Mouse (Mus musculus): Measurements from ENCODE around the gene Cadm1. TPM values are rescaled to one million over a fixed set of nuclear protein-coding genes. Genes with fewer than 3 reads are reported as not detected.

Cadm1 gene
- polyA plus RNA-seq, 1 experiment from 2014 or later = 207 TPM

DNA sequence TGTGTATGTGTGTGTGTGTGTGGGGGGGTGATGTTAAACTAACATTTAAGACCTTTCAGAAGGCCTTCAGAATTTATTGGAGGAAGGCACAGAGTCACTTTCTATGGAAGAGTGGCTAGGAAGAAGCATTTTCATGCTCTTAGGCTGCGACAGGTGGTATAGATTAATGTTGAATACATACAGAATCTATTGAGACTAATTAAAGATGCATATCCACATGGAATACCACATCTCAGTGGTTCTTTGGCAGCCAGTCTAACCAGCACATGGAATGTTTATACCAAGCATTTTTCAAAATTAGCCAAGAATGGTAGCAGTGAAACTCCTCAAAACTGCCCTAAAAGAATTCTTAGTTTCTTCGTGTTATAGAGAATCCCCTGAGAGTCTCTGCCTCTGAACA is 227.8 kb downstream of the Cadm1 start:
- Histone ChIP-seq H3K9me3 (no peaks in the 10 kb centered on the region), H3K27ac (replicated peaks) (no peak overlapping the region), H3K9ac (no peak overlapping the region), H3K36me3 (no peaks in the 10 kb centered on the region), H3K4me2 (no peak overlapping the region), H3K4me1 (replicated peaks) (peaks cover 55% of the 10 kb centered on the region), H3K4me3 (no peak overlapping the region), H3K27me3 (no peaks in the 10 kb centered on the region)
- no peak for ATAC-seq (ENCODE audit: low FRiP score, low read depth)
- 87% methylated on average over 2 of the region's 2 CpGs for WGBS

DNA sequence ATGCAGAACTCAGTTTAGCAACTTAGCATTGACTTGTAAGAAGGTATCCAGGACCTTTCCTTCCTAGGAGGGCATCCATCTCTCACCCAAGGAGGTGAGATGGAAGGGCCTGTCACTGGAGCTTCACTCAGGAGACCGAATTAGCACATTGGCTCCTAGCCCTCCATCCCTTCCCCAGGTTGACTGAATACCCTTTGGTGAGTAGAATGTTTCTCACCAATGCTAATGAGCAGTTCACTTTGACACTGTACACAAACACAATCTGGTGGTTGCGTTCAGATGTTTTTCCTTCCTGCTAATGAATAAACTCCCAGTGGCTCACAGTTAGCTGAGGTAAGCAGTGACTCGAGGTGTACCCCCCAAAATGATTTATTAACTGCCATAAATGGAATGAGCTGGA is 228.3 kb downstream of the Cadm1 start:
- no peak overlapping the region for H3K27ac ChIP-seq (replicated peaks)
- peaks cover 53% of the 10 kb centered on the region for H3K4me1 ChIP-seq (replicated peaks)
- H3K36me3 ChIP-seq = no peaks in the 10 kb centered on the region
- no peak for ATAC-seq (ENCODE audit: low FRiP score, low read depth)
- H3K4me3 ChIP-seq = no peak overlapping the region
- no peak overlapping the region for H3K4me2 ChIP-seq
- no peak overlapping the region for H3K9ac ChIP-seq
- no peaks in the 10 kb centered on the region for H3K27me3 ChIP-seq
- no peaks in the 10 kb centered on the region for H3K9me3 ChIP-seq
- WGBS = 63% methylated on average over 3 of the region's 3 CpGs

DNA sequence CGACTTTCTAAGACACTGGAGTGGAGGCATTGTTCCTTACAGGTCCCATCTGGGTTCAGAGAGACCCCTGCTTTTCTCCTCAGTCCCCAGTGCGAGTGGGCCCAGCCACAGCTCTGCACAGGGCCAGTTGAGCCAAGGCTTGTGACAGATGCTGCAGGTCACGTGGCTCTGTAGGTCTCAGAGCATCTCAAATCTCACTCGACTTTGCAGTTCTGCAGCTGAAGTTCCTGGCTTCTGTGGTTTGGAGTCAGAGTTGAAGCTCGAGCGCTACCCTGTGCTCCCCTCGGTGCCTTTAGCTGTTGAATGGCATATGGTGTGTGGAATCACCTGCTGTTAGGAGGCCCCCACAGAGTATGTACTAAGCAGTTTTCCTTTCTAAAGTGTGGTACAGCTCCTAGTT is 229.8 kb downstream of the Cadm1 start:
- peak overlapping the region; percentile 25; the same call in 1 of the 2 replicates for H3K27ac ChIP-seq (replicated peaks)
- no peak overlapping the region for H3K4me3 ChIP-seq
- H3K9me3 ChIP-seq = no peaks in the 10 kb centered on the region
- peak; percentile 64; the same call in 1 of the 2 replicates for ATAC-seq (ENCODE audit: low FRiP score, low read depth)
- no peaks in the 10 kb centered on the region for H3K27me3 ChIP-seq
- H3K4me1 ChIP-seq (replicated peaks) = peaks cover 49% of the 10 kb centered on the region
- H3K4me2 ChIP-seq = no peak overlapping the region
- WGBS = 49% methylated on average over 7 of the region's 7 CpGs
- H3K36me3 ChIP-seq = no peaks in the 10 kb centered on the region
- H3K9ac ChIP-seq = no peak overlapping the region

DNA sequence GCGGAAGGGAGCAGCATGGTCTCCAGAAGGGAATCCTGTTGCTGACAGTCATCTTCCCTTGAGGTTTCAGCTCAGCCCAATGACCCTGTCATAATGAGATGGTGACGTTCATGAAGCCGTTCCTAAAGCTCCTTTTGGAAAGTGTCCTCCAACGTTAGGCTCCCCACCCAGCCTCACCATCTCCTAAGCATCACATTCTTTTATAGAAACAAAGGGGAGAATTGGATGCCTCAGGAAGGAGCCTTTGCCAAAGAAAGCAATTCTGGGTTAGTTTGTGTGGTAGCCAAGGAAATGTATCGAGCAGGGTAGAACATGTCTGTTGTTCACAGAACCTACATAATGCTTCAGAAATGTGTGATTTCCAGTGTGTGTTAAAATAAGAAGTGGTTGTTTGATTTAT is 231.6 kb downstream of the Cadm1 start:
- peaks cover 40% of the 10 kb centered on the region for H3K4me1 ChIP-seq (replicated peaks)
- H3K27ac ChIP-seq (replicated peaks) = no peak overlapping the region
- no peak overlapping the region for H3K9ac ChIP-seq
- H3K36me3 ChIP-seq = no peaks in the 10 kb centered on the region
- no peaks in the 10 kb centered on the region for H3K27me3 ChIP-seq
- H3K4me2 ChIP-seq = no peak overlapping the region
- ATAC-seq (ENCODE audit: low FRiP score, low read depth) = no peak
- WGBS = 48% methylated on average over 5 of the region's 5 CpGs
- H3K9me3 ChIP-seq = no peaks in the 10 kb centered on the region
- no peak overlapping the region for H3K4me3 ChIP-seq

DNA sequence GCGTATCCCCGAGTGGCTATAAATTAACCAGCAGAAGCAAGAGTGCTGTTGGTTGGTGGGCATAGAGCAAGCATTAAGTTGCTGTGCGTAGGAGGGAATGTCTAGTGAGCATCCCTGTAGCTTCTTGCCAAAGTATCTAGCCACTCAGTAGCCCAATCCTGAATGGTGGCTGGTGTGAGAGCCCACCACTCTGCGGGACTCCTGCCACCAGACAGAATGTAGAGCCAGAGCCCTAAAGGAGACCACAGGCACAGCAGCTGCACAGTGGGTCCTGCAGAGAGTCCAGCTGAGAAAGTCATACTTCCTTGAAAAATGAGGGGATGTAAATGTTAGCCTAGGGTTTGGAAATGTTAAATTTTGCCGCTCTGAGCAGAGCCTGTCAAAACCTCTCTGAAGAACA is 232.9 kb downstream of the Cadm1 start:
- peaks cover 39% of the 10 kb centered on the region for H3K4me1 ChIP-seq (replicated peaks)
- H3K9ac ChIP-seq = no peak overlapping the region

DNA sequence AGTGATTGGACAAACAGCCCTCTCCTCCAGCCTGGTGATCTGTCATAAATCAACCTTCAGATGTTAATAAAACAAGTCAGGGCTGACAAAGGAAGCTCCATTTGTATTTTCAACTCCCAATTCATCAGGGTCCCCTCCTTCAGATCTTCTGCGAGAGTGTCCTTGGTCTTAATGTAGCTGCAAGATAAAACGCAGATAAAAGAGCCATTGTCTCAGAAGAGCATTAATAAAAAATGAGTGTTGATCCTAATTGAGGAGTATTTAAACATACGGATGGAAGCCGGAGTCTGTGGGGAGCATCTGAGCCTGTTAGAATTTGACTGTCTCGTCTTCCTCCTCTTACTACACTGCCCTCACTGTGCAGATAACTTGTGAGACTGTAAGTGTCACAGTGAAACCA is 234.9 kb downstream of the Cadm1 start:
- H3K4me2 ChIP-seq = no peak overlapping the region
- no peaks in the 10 kb centered on the region for H3K36me3 ChIP-seq
- no peak overlapping the region for H3K4me3 ChIP-seq
- ATAC-seq (ENCODE audit: low FRiP score, low read depth) = no peak
- no peaks in the 10 kb centered on the region for H3K27me3 ChIP-seq
- no peak overlapping the region for H3K27ac ChIP-seq (replicated peaks)
- H3K4me1 ChIP-seq (replicated peaks) = peaks cover 29% of the 10 kb centered on the region
- WGBS = 34% methylated on average over 5 of the region's 5 CpGs
- H3K9me3 ChIP-seq = no peaks in the 10 kb centered on the region
- H3K9ac ChIP-seq = no peak overlapping the region

More for the DNA sequence above, 232.9 kb downstream of the Cadm1 start:
- no peak overlapping the region for H3K27ac ChIP-seq (replicated peaks)
- no peaks in the 10 kb centered on the region for H3K9me3 ChIP-seq
- no peak overlapping the region for H3K4me3 ChIP-seq
- H3K36me3 ChIP-seq = no peaks in the 10 kb centered on the region
- no peaks in the 10 kb centered on the region for H3K27me3 ChIP-seq
- no peak for ATAC-seq (ENCODE audit: low FRiP score, low read depth)
- 65% methylated on average over 5 of the region's 5 CpGs for WGBS
- no peak overlapping the region for H3K4me2 ChIP-seq

DNA sequence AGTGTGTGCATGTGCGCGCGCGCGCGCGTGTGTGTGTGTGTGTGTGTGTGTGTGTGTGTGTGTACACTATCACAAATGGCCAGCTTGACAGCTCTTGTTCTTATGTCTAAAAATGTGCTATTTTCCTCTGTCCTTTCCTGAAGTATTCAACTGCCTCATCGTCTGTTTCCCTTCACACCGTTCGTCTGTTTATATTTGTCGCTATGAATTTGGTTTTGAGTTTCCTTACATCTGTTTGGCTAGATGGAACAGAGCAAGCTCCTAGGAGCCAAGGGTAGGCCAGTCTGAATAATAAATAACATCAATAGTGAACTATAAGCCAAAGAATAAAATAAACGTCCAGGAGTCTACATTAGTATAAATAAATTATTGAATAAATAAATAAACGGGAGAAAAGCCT is 235.3 kb downstream of the Cadm1 start:
- Histone ChIP-seq H3K36me3 (no peaks in the 10 kb centered on the region), H3K9ac (no peak overlapping the region), H3K4me3 (no peak overlapping the region), H3K27ac (replicated peaks) (no peak overlapping the region), H3K4me1 (replicated peaks) (peaks cover 29% of the 10 kb centered on the region), H3K27me3 (no peaks in the 10 kb centered on the region), H3K9me3 (no peaks in the 10 kb centered on the region), H3K4me2 (no peak overlapping the region)
- 86% methylated on average over 13 of the region's 13 CpGs for WGBS
- ATAC-seq (ENCODE audit: low FRiP score, low read depth) = no peak

DNA sequence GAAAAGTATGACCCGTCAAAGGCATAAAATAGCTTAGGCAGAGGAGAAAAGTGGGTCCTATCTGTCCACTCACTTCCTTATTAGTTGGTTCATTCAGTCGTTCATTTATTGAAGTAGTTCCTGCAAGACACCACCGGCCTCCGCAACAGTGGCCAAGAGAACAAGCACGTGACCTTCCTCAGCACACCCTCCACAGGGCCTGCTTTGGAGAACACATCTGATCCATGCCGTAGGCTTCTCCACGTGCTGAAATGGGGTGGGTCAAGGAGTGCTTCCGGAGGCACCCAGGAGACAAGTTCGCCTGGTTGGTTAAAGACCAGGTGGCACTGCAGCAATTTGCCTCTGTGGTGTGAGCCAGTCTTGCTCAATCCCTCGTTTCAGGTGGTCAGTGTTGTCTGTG is 236.4 kb downstream of the Cadm1 start:
- Histone ChIP-seq H3K36me3 (no peaks in the 10 kb centered on the region), H3K4me1 (replicated peaks) (peaks cover 26% of the 10 kb centered on the region), H3K9ac (no peak overlapping the region), H3K9me3 (no peaks in the 10 kb centered on the region), H3K4me2 (no peak overlapping the region), H3K27me3 (no peaks in the 10 kb centered on the region), H3K27ac (replicated peaks) (no peak overlapping the region), H3K4me3 (no peak overlapping the region)
- WGBS = 88% methylated on average over 10 of the region's 10 CpGs
- ATAC-seq (ENCODE audit: low FRiP score, low read depth) = no peak

DNA sequence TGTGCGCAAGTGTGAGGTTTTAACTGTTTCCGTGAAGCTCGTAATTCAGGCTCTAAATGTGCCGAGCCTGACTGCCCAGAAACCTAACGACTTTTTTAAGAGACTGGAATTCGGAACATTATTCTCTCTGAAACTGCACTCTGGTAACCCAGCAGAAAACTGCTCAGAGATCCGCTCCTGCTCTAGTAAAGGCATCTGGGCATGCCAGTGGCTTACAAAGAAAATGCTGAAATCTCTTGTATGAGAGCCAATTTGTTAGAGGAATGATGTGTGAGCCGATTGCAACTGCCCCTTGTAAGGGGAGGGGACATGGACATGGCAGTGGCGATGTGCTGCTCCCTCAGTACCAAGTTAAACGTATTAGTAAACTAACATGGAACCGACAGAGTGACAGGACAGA is 240.9 kb downstream of the Cadm1 start:
- 48% methylated on average over 11 of the region's 11 CpGs for WGBS
- 0 out of 2 replicates have a peak overlapping the region, but pooled peaks have one; percentile 52 for H3K27ac ChIP-seq (replicated peaks)

DNA sequence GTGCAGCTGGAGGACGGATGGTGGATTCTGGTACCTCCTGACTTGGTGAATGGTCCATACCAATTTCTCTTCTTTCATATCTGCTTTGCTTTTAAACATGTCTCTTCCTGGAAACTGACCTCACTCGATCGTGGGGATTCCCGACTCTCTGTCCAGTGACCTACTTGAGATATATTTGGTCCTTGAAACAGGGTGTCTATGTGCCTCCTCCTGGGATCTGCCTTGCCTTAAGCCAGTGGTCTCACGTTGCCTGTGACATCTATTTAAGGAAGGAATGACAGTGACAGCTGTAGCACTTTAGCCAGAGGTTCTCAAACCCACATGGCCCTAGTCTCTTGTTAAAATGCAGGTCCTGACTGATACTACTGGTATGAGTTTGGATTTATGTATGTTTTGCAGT is 242.0 kb downstream of the Cadm1 start:
- WGBS = 75% methylated on average over 5 of the region's 5 CpGs

More for the DNA sequence above, 240.9 kb downstream of the Cadm1 start:
- Histone ChIP-seq H3K9ac (no peak overlapping the region), H3K36me3 (no peaks in the 10 kb centered on the region), H3K9me3 (no peaks in the 10 kb centered on the region), H3K4me3 (no peak overlapping the region), H3K27me3 (no peaks in the 10 kb centered on the region), H3K4me2 (peak overlapping the region; percentile 5; the same call in 1 of the 2 replicates), H3K4me1 (replicated peaks) (peaks cover 19% of the 10 kb centered on the region)
- no peak for ATAC-seq (ENCODE audit: low FRiP score, low read depth)

DNA sequence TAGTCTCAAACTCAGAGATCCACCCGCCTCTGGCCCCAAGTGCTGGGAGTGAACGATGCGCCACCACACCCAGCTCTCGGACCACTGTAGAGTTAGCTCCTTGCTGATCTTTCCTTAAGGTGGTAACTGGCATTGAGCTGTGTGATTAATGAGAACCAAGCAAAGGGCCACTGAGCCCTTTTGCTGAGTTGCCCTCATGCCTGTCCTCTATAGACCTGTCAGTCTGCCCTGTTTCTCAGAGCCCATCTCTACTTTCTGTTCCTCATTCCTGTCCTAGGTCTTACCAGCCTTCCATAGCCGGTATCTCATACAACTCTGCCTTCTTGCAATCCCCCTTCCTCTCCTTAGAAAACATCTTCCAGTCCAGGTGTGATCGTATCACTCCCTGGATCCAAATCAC is 242.8 kb downstream of the Cadm1 start:
- no peak overlapping the region for H3K9ac ChIP-seq
- no peaks in the 10 kb centered on the region for H3K36me3 ChIP-seq
- H3K27ac ChIP-seq (replicated peaks) = no peak overlapping the region
- H3K4me2 ChIP-seq = no peak overlapping the region
- H3K4me3 ChIP-seq = no peak overlapping the region
- no peaks in the 10 kb centered on the region for H3K27me3 ChIP-seq
- no peaks in the 10 kb centered on the region for H3K9me3 ChIP-seq
- 90% methylated on average over 6 of the region's 6 CpGs for WGBS
- peaks cover 31% of the 10 kb centered on the region for H3K4me1 ChIP-seq (replicated peaks)
- ATAC-seq (ENCODE audit: low FRiP score, low read depth) = no peak

More for the DNA sequence above, 242.0 kb downstream of the Cadm1 start:
- Histone ChIP-seq H3K4me2 (no peak overlapping the region), H3K27me3 (no peaks in the 10 kb centered on the region), H3K36me3 (no peaks in the 10 kb centered on the region), H3K27ac (replicated peaks) (0 out of 2 replicates have a peak overlapping the region, but pooled peaks have one; percentile 52), H3K4me3 (no peak overlapping the region), H3K4me1 (replicated peaks) (peaks cover 27% of the 10 kb centered on the region), H3K9ac (no peak overlapping the region), H3K9me3 (no peaks in the 10 kb centered on the region)
- ATAC-seq (ENCODE audit: low FRiP score, low read depth) = no peak

DNA sequence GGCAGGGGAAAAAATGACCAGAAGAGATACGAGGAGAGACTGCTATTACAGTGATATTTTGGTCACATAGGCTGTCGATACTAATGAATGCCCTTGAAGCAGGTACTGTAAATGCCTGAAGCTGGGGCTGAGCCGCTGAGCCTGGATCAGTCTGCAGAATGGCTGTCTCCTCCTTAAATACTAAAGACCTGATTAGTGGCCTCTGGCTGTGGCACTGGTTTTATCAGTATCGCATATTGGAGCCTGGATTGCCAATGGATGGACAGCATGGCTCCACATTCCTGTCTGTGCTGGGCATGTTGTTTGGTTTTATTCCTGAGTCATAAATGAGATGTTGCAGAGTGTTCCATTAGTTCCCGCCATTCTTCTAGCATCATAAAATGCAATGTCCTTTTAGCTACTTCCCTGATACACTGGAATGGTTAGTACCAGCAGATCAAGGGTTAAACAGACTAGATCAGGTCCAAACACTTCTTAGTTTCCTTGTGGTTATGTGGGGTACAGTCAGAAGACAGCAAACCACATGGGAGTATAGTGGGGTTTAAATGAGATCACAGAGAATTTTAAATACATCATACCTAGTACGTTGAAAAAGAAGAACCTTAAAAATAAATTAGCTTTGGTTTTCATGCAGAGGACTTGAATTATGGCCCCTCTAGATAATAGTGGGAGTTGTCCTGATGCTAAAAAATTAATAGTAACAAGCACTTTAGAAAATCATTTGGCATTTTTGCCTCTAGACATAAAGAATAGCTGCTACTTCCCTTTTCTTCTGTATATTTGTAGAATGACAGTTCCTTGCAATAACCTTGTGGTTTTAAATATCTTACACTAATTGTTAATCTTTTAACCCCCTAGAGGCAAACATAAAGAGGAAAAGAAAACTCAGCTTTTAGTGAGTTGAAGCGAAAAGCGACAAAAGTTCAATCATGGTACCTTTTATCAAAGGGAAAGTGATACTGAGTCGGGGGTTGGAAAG is 247.3 kb downstream of the Cadm1 start:
- Histone ChIP-seq H3K4me1 (replicated peaks) (peaks cover 35% of the 10 kb centered on the region), H3K4me2 (no peak overlapping the region), H3K36me3 (no peaks in the 10 kb centered on the region), H3K27ac (replicated peaks) (no peak overlapping the region), H3K9me3 (no peaks in the 10 kb centered on the region), H3K9ac (no peak overlapping the region), H3K27me3 (no peaks in the 10 kb centered on the region), H3K4me3 (no peak overlapping the region)
- 81% methylated on average over 9 of the region's 9 CpGs for WGBS
- ATAC-seq (ENCODE audit: low FRiP score, low read depth) = no peak
